8 mouse cellular contexts compared by ENCODE assay signal in genomic region chr7:27650949-27651348, GRCm38 (mm10). TPM values are rescaled to one million over a fixed set of nuclear protein-coding genes. Genes with fewer than 3 reads are reported as not detected.
DNase-seq lines count a peak whose midpoint lies in the region; ATAC-seq and TF ChIP-seq lines count a peak whose summit lies in the region.

No protein-coding gene starts in this region.

- peaks cover 18% of the 10 kb centered on the region for H3K27me3 ChIP-seq in CH12.LX (replicated peaks)
- H3K27me3 ChIP-seq in embryonic facial prominence, embryonic 12.5 days: peaks cover 38% of the 10 kb centered on the region
- H3K27me3 ChIP-seq in liver, embryonic 15.5 days: peaks cover 52% of the 10 kb centered on the region

- in situ Hi-C loops in CH12.LX (cut with MboI; ENCODE audit: low pct_ligation_motif_present, low pct_unique_long_range_greater_than_20kb, low sequenced_read_pairs): no loop called here

- no peak for TF ChIP-seq POLR2A in CH12.LX (IDR thresholded peaks at IDR 0.05; ENCODE audit: low read depth, low read length)

- DNase-seq in CH12.LX (ENCODE audit: extremely low read depth): peak; percentile 87
- peak; percentile 52 for DNase-seq in adrenal gland, adult 8-10 months
- peak; percentile 38 for DNase-seq in heart, adult 8-10 months (ENCODE audit: low spot score)
- DNase-seq in kidney, postnatal 25 days: peak; percentile 83 to 84
- DNase-seq in retina, adult 2 months (ENCODE audit: low read depth, low spot score): peak; percentile 66
- peak; percentile 53 to 63 for DNase-seq in thymus, postnatal 36 days

- peaks cover 0 to 10% of the 10 kb centered on the region in 2 experiments; a peak in 1 of 4 replicates for H3K4me1 ChIP-seq in CH12.LX (ENCODE audit: control insufficient read depth in 1 of 2, insufficient read depth in 2 of 2)
- peaks cover 5% of the 10 kb centered on the region for H3K4me1 ChIP-seq in embryonic facial prominence, embryonic 12.5 days
- peaks cover 14% of the 10 kb centered on the region; the same call in 1 of the 2 replicates for H3K4me1 ChIP-seq in liver, embryonic 15.5 days (replicated peaks)

- ATAC-seq in embryonic facial prominence, embryonic 12.5 days (ENCODE audit: insufficient number of reproducible peaks, insufficient read depth, low FRiP score, low TSS enrichment): no peak
- no peak for ATAC-seq in liver, embryonic 15.5 days (ENCODE audit: insufficient read depth)

- TF ChIP-seq CTCF in CH12.LX (conservative IDR thresholded peaks at IDR 0.05 in 1 of 2, IDR thresholded peaks at IDR 0.05 in 1 of 2; ENCODE audit: low read depth in 2 of 2, low read length in 2 of 2): peak; percentile 75 to 92

- H3K4me3 ChIP-seq in CH12.LX (replicated peaks in 1 of 3; ENCODE audit: low read depth in 2 of 3, low read length in 2 of 3, poor library complexity in 1 of 3): peak overlapping the region in 1 of 3 experiments; percentile 25
- H3K4me3 ChIP-seq in embryonic facial prominence, embryonic 12.5 days: no peak overlapping the region
- H3K4me3 ChIP-seq in liver, embryonic 15.5 days (replicated peaks): peak overlapping the region; percentile 38

- no peaks in the 10 kb centered on the region for H3K9me3 ChIP-seq in CH12.LX (replicated peaks; ENCODE audit: low read length)
- H3K9me3 ChIP-seq in embryonic facial prominence, embryonic 12.5 days: no peaks in the 10 kb centered on the region
- no peaks in the 10 kb centered on the region for H3K9me3 ChIP-seq in liver, embryonic 15.5 days (replicated peaks)

- TF ChIP-seq RAD21 in CH12.LX (IDR thresholded peaks at IDR 0.05; ENCODE audit: low read depth, low read length): peak; percentile 89

- no peak overlapping the region for H3K27ac ChIP-seq in CH12.LX (ENCODE audit: insufficient read depth, low read depth)
- no peak overlapping the region for H3K27ac ChIP-seq in embryonic facial prominence, embryonic 12.5 days
- H3K27ac ChIP-seq in liver, embryonic 15.5 days (replicated peaks): no peak overlapping the region

- TF ChIP-seq EP300 in CH12.LX (IDR thresholded peaks at IDR 0.05; ENCODE audit: low read length): no peak

- H3K79me2 ChIP-seq in CH12.LX (replicated peaks; ENCODE audit: control insufficient read depth, extremely low read depth, insufficient read depth, poor library complexity, severe bottlenecking): no peaks in the 10 kb centered on the region

- H3K4me2 ChIP-seq in CH12.LX (ENCODE audit: insufficient read depth, low read depth, poor library complexity, severe bottlenecking): peak overlapping the region; percentile 73
- 0 out of 2 replicates have a peak overlapping the region, but pooled peaks have one; percentile 13 for H3K4me2 ChIP-seq in embryonic facial prominence, embryonic 12.5 days (replicated peaks)
- peak overlapping the region; percentile 48 for H3K4me2 ChIP-seq in liver, embryonic 15.5 days

- H3K36me3 ChIP-seq in CH12.LX (replicated peaks in 1 of 2; ENCODE audit: control insufficient read depth in 1 of 2, insufficient read depth in 1 of 2, low read length in 1 of 2): peaks cover 0 to 6% of the 10 kb centered on the region in 2 experiments
- H3K36me3 ChIP-seq in embryonic facial prominence, embryonic 12.5 days: no peaks in the 10 kb centered on the region
- H3K36me3 ChIP-seq in liver, embryonic 15.5 days (replicated peaks): no peaks in the 10 kb centered on the region

- WGBS in embryonic facial prominence, embryonic 12.5 days: 7% methylated on average over 10 of the region's 10 CpGs
- 1% methylated on average over 10 of the region's 10 CpGs for WGBS in liver, embryonic 15.5 days (ENCODE audit: insufficient replicate concordance)

- H3K9ac ChIP-seq in CH12.LX (ENCODE audit: insufficient read depth, low read depth): no peak overlapping the region
- H3K9ac ChIP-seq in embryonic facial prominence, embryonic 12.5 days: no peak overlapping the region
- H3K9ac ChIP-seq in liver, embryonic 15.5 days: no peak overlapping the region

- dilution Hi-C loops in CH12.LX (cut with MboI; ENCODE audit: extremely low pct_ligation_motif_present, extremely low pct_unique_long_range_greater_than_20kb, low sequenced_read_pairs): no loop called here

TF ChIP-seq in CH12.LX, 34 proteins besides CTCF, POLR2A, EP300 and RAD21:
- TF ChIP-seq CHD2 (IDR thresholded peaks at IDR 0.05; ENCODE audit: low read length) (peak; percentile 43; the same call in 1 of the 2 replicates), JUND (conservative IDR thresholded peaks at IDR 0.05; ENCODE audit: low read depth, low read length) (no peak), CHD1 (IDR thresholded peaks at IDR 0.05; ENCODE audit: low read depth, low read length) (no peak), ZNF384 (IDR thresholded peaks at IDR 0.05; ENCODE audit: low read depth, low read length) (no peak), ZC3H11A (IDR thresholded peaks at IDR 0.05; ENCODE audit: low read depth, low read length) (peak; percentile 45), SMC3 (IDR thresholded peaks at IDR 0.05; ENCODE audit: low read depth, low read length) (peak; percentile 89)
TF ChIP-seq in CH12.LX: peak in this region for 3.

RNA-seq across cellular contexts. Expression of gene Ttc9b, which starts 2.8 kb away (rescaled TPM):
- total RNA-seq in CH12.LX (2012; rRNA removed) (0.08 TPM in 1 of 2 replicates, not detected in the other), CH12.LX (2014; rRNA removed) (not detected in 2 replicates)
- polyA plus RNA-seq in CH12.LX (2012; ENCODE audit: insufficient read length, low read depth): not detected in 2 replicates
- not detected for total RNA-seq in adrenal gland, adult 8-10 months (2022)
- 2.5 and 3.6 TPM in 2 replicates for polyA plus RNA-seq in embryonic facial prominence, embryonic 12.5 days (2016; fragmentation: Nextera tagmentation; extraction: Ambion mirVana)
- total RNA-seq in heart, adult 8-10 months (2022): not detected
- 0.05 TPM in 1 of 2 replicates, not detected in the other for polyA plus RNA-seq in liver, embryonic 15.5 days (2015; fragmentation: Nextera tagmentation; extraction: Ambion mirVana)

RNA-seq across cellular contexts. Expression of gene Map3k10, which starts 23.4 kb away (rescaled TPM):
- total RNA-seq in CH12.LX (2012; rRNA removed) (15.0 and 16.7 TPM in 2 replicates), CH12.LX (2014; rRNA removed) (7.2 and 7.8 TPM in 2 replicates)
- 7.6 and 8.2 TPM in 2 replicates for polyA plus RNA-seq in CH12.LX (2012; ENCODE audit: insufficient read length, low read depth)
- total RNA-seq in adrenal gland, adult 8-10 months (2022): 10 to 100 TPM; 28.7 to 36.3 (median 34.4) TPM
- 14.0 and 16.6 TPM in 2 replicates for polyA plus RNA-seq in embryonic facial prominence, embryonic 12.5 days (2016; fragmentation: Nextera tagmentation; extraction: Ambion mirVana)
- total RNA-seq in heart, adult 8-10 months (2022): 10 to 100 TPM; 18.4 to 21.5 (median 20.8) TPM
- 1.5 TPM in 2 replicates for polyA plus RNA-seq in liver, embryonic 15.5 days (2015; fragmentation: Nextera tagmentation; extraction: Ambion mirVana)

RNA-seq across cellular contexts. Expression of gene Zfp607b, which starts 38.2 kb away (rescaled TPM):
- total RNA-seq in CH12.LX (2012; rRNA removed) (0.76 and 1.2 TPM in 2 replicates), CH12.LX (2014; rRNA removed) (0.93 and 0.97 TPM in 2 replicates)
- 0.90 and 1.0 TPM in 2 replicates for polyA plus RNA-seq in CH12.LX (2012; ENCODE audit: insufficient read length, low read depth)
- 1 to 10 TPM; 2.0 to 4.9 (median 2.9) TPM for total RNA-seq in adrenal gland, adult 8-10 months (2022)
- polyA plus RNA-seq in embryonic facial prominence, embryonic 12.5 days (2016; fragmentation: Nextera tagmentation; extraction: Ambion mirVana): 4.0 and 5.8 TPM in 2 replicates
- total RNA-seq in heart, adult 8-10 months (2022): 1 to 10 TPM in 1 of 4 experiments, under 1 TPM in 3; 0.56 to 1.9 (median 0.71) TPM
- 0.38 and 0.91 TPM in 2 replicates for polyA plus RNA-seq in liver, embryonic 15.5 days (2015; fragmentation: Nextera tagmentation; extraction: Ambion mirVana)

RNA-seq across cellular contexts. Expression of gene Akt2, which starts 59.6 kb away (rescaled TPM):
- total RNA-seq in CH12.LX (2012; rRNA removed): 40.3 and 41.8 TPM in 2 replicates
- 39.3 and 39.5 TPM in 2 replicates for total RNA-seq in CH12.LX (2014; rRNA removed)
- 77.1 and 77.3 TPM in 2 replicates for polyA plus RNA-seq in CH12.LX (2012; ENCODE audit: insufficient read length, low read depth)
- total RNA-seq in adrenal gland, adult 8-10 months (2022): 100 to 1,000 TPM; 162 to 282 (median 233) TPM
- 114 and 115 TPM in 2 replicates for polyA plus RNA-seq in embryonic facial prominence, embryonic 12.5 days (2016; fragmentation: Nextera tagmentation; extraction: Ambion mirVana)
- 100 to 1,000 TPM; 169 to 227 (median 202) TPM for total RNA-seq in heart, adult 8-10 months (2022)
- 26.4 and 28.3 TPM in 2 replicates for polyA plus RNA-seq in liver, embryonic 15.5 days (2015; fragmentation: Nextera tagmentation; extraction: Ambion mirVana)

Comparison
In these comparisons a context has a peak if more than half of its experiments do, and no peak if none do; other contexts are left out.
1. H3K4me2 ChIP-seq: peak in every context shown above with its lines; median percentile 73 in CH12.LX; 48 in liver, embryonic 15.5 days; 13 in embryonic facial prominence, embryonic 12.5 days.